Mouse (Mus musculus): ENCODE measurements around the gene Megf6. TPM values are rescaled to one million over a fixed set of nuclear protein-coding genes. Genes with fewer than 3 reads are reported as not detected.

Megf6 gene
- polyA plus RNA-seq, 1 experiment from 2014 or later, result 4.4 TPM

DNA sequence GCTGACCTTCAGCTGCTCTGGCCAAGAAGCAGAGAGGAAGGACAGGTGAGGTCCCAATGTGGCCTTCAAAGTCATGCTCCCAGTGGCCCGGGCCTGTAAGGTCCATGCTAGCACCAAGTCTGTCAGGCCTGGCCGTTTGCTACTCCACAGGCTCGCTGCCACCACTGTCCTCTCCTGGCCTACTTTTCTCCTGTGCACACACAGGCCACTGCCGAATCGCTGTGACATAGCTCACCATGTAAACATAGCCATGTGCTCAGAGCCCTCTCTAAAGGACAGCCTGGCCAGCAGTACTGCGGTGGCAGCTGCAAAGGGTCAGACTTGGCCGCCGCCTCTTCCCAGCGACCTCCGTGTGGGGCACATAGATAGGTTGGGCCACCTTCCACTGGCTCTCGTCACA, 16.4 kb upstream of the Megf6 start:
- ATAC-seq, result no peak
- TF ChIP-seq CTCF (IDR thresholded peaks at IDR 0.05; ENCODE audit: low read depth), result no peak
- no peak overlapping the region for H3K9ac ChIP-seq (ENCODE audit: low read depth, low read length)
- no peak overlapping the region for H3K4me3 ChIP-seq (ENCODE audit: low read depth, low read length)
- WGBS, result 72% methylated on average over 11 of the region's 11 CpGs
- H3K27me3 ChIP-seq (replicated peaks; ENCODE audit: control insufficient read depth, insufficient read depth, low read length), result no peaks in the 10 kb centered on the region
- H3K4me2 ChIP-seq (replicated peaks; ENCODE audit: low read depth), result no peak overlapping the region
- no peak overlapping the region for H3K27ac ChIP-seq (ENCODE audit: low read depth, low read length)
- H3K36me3 ChIP-seq (ENCODE audit: control insufficient read depth, insufficient read depth), result peaks cover 62% of the 10 kb centered on the region
- no peaks in the 10 kb centered on the region for H3K9me3 ChIP-seq (ENCODE audit: control insufficient read depth)
- H3K4me1 ChIP-seq (replicated peaks; ENCODE audit: control insufficient read depth, insufficient read depth, low read length), result no peaks in the 10 kb centered on the region

DNA sequence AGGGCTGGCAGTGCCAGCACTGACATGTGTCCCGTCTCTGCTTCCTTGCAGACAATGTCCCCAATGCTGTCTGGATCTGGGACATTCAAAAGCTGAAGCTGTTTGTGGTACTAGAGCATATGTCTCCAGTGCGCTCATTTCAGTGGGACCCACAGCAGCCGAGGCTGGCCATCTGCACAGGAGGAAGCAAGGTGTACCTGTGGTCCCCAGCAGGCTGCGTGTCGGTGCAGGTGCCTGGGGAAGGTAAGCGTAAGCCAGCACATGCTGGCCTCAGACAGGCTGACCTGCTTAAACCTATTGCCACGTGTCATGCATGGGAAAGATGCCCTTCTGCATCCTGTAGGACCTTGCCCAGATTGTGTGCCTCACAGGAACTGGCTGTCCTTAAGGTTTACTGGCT, 14.5 kb upstream of the Megf6 start:
- no peaks in the 10 kb centered on the region for H3K27me3 ChIP-seq (replicated peaks; ENCODE audit: control insufficient read depth, insufficient read depth, low read length)
- H3K27ac ChIP-seq (ENCODE audit: low read depth, low read length), result no peak overlapping the region

DNA sequence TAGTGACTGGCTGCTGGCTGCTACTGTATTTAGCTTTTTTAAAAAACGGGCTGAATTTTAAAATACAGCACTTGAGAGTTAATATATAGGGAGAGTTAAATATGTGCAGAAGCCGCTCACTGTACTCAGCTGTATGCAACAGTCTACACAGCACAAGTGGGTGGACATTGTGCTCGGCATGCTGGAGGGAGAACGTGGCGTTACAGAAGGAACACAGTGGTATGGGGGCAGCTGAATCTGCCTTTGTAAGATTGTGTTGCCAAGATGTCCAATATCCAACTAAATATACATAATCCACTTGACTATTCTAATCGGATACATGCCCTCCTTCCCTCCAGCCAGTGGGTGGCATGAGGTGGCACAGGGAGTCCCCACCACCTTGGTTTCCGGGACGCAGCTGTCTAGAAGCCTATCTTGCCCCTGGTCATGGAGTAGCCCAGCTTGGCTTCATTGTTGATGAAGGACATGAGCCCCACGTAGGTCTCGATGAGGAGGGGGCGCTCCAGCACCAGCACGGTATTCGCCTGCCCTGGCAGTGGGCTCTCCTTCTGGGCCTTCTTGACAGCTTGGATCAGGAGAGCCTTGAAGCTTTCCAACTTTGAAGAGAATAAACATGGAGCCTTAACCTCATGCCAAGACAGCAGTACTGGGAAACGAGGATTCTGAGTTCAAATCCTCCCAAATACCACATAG, 12.4 kb upstream of the Megf6 start:
- no peak for TF ChIP-seq CTCF (IDR thresholded peaks at IDR 0.05; ENCODE audit: low read depth)
- H3K4me3 ChIP-seq (ENCODE audit: low read depth, low read length), result no peak overlapping the region
- H3K4me1 ChIP-seq (replicated peaks; ENCODE audit: control insufficient read depth, insufficient read depth, low read length), result 0 out of 2 replicates have a peak, but pooled peaks cover 2% of the 10 kb centered on the region
- no peaks in the 10 kb centered on the region for H3K9me3 ChIP-seq (ENCODE audit: control insufficient read depth)
- no peak overlapping the region for H3K27ac ChIP-seq (ENCODE audit: low read depth, low read length)
- peaks cover 42% of the 10 kb centered on the region for H3K36me3 ChIP-seq (ENCODE audit: control insufficient read depth, insufficient read depth)
- no peaks in the 10 kb centered on the region for H3K27me3 ChIP-seq (replicated peaks; ENCODE audit: control insufficient read depth, insufficient read depth, low read length)
- H3K4me2 ChIP-seq (replicated peaks; ENCODE audit: low read depth), result no peak overlapping the region
- H3K9ac ChIP-seq (ENCODE audit: low read depth, low read length), result no peak overlapping the region
- ATAC-seq, result no peak
- WGBS, result 94% methylated on average over 14 of the region's 14 CpGs

More for the DNA sequence above, 14.5 kb upstream of the Megf6 start:
- Histone ChIP-seq H3K4me3 (ENCODE audit: low read depth, low read length) (no peak overlapping the region), H3K36me3 (ENCODE audit: control insufficient read depth, insufficient read depth) (peaks cover 51% of the 10 kb centered on the region), H3K4me1 (replicated peaks; ENCODE audit: control insufficient read depth, insufficient read depth, low read length) (0 out of 2 replicates have a peak, but pooled peaks cover under 1% of the 10 kb centered on the region), H3K4me2 (replicated peaks; ENCODE audit: low read depth) (no peak overlapping the region), H3K9me3 (ENCODE audit: control insufficient read depth) (no peaks in the 10 kb centered on the region), H3K9ac (ENCODE audit: low read depth, low read length) (no peak overlapping the region)
- ATAC-seq, result no peak
- TF ChIP-seq CTCF (IDR thresholded peaks at IDR 0.05; ENCODE audit: low read depth), result no peak
- WGBS, result 89% methylated on average over 7 of the region's 7 CpGs

DNA sequence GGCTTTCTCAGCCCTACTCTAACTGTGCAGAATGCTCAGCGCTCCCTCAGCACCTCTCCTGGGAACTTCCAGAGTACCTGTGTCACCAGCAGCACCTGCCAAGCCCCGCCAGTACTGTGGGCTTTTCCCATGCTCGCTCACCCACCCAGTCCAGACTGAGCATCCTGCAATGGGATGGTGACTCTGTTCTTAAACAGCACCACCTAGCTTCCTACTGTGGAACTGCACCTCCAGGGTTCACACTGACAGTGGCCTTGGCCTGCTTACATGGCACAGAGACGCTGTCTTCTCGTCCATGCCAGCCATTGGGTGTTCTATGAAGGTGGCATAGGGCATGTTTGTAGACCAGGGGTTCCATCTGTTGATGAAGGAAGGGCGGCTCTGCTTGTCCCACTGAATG, 11.5 kb upstream of the Megf6 start:
- TF ChIP-seq CTCF (IDR thresholded peaks at IDR 0.05; ENCODE audit: low read depth), result peak; percentile 97
- Histone ChIP-seq H3K4me3 (ENCODE audit: low read depth, low read length) (no peak overlapping the region), H3K4me2 (replicated peaks; ENCODE audit: low read depth) (peak overlapping the region; percentile 94), H3K36me3 (ENCODE audit: control insufficient read depth, insufficient read depth) (peaks cover 37% of the 10 kb centered on the region), H3K9me3 (ENCODE audit: control insufficient read depth) (no peaks in the 10 kb centered on the region), H3K27me3 (replicated peaks; ENCODE audit: control insufficient read depth, insufficient read depth, low read length) (no peaks in the 10 kb centered on the region), H3K4me1 (replicated peaks; ENCODE audit: control insufficient read depth, insufficient read depth, low read length) (0 out of 2 replicates have a peak, but pooled peaks cover 2% of the 10 kb centered on the region), H3K27ac (ENCODE audit: low read depth, low read length) (no peak overlapping the region), H3K9ac (ENCODE audit: low read depth, low read length) (no peak overlapping the region)
- WGBS, result 13% methylated on average over 6 of the region's 6 CpGs
- ATAC-seq, result no peak

DNA sequence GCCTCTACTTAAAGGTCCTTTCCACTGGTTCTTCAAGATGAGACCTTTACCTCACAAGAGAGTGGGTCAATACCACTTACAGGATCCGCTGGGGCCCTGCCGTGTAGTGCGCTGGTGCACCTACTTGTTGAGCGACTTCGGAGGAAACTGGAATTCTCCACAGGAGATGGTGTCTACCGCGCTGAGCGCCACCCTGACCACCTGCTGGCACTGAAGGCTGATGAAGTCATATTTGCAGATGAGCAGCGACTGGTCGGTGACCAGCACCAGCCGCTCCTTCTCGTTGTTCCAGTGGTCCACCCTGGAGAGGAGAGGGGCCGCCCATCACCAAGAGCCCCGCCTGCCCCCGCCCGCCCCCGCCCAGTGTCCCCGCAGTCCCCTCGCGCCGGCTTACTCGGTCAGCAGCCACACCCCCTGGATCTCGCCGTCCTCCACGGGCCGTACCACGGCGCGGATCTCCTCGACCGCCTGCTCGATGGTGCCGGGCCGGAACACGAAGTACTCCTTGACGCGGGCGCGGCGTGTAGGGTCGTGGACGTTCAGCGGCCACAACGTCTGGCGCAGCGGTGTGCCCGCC, 10.5 kb upstream of the Megf6 start:
- TF ChIP-seq CTCF (IDR thresholded peaks at IDR 0.05; ENCODE audit: low read depth), result no peak
- peak; percentile 35 for ATAC-seq
- no peaks in the 10 kb centered on the region for H3K9me3 ChIP-seq (ENCODE audit: control insufficient read depth)
- WGBS, result under 1% methylated on average over 44 of the region's 47 CpGs
- H3K36me3 ChIP-seq (ENCODE audit: control insufficient read depth, insufficient read depth), result peaks cover 35% of the 10 kb centered on the region
- H3K4me1 ChIP-seq (replicated peaks; ENCODE audit: control insufficient read depth, insufficient read depth, low read length), result 0 out of 2 replicates have a peak, but pooled peaks cover 2% of the 10 kb centered on the region
- peak overlapping the region; percentile 81 for H3K4me3 ChIP-seq (ENCODE audit: low read depth, low read length)
- peak overlapping the region; percentile 88 for H3K27ac ChIP-seq (ENCODE audit: low read depth, low read length)
- H3K4me2 ChIP-seq (replicated peaks; ENCODE audit: low read depth), result peak overlapping the region; percentile 94
- H3K9ac ChIP-seq (ENCODE audit: low read depth, low read length), result peak overlapping the region; percentile 79
- H3K27me3 ChIP-seq (replicated peaks; ENCODE audit: control insufficient read depth, insufficient read depth, low read length), result no peaks in the 10 kb centered on the region

DNA sequence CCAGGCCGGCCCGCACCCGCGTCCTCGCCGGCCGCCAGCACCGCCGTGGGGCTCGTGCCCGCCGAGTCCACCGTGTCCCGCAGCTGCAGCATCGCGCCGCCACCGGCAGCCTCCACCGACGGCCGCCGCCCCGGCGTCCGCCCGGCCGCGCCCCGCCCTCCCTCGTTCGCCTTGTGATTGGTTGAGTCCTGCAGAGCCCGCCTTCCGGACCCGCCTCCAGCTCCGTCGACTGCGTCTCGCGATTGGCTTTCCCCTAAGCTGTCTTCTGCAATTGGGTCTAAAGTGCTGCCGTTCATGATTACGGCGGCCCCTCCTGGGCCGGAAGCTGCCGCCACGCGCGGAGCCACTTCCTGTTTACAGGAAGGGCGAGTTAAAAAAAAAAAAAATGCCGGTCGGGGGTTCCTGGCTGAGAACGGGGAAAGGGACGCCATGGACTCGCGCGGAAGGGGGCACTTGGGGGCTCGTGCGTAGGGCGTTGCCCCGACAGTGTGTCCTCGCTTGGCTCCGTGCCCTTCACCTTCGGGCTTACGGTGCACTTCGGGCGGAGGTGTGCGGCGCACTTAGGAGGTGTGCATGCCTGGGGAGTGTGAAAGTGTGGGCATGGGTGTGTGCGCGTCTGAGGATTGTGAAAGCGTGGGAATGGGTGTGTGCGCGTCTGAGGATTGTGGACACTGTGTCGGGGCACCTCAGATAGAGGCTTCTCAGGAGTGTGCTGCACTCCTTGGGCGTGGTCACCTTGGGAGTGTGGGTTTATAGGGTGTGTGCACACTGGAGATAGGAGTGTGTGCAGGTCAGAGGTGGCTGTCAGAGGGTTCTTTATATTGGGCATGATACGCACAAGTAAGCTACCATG, 9.8 kb upstream of the Megf6 start, which contains the start of gene Tprgl:
Gene Tprgl, minus strand, starts transcription at position 129 of the 853 bp plus-strand sequence.
- under 1% methylated on average over 75 of the region's 75 CpGs for WGBS

More for the DNA sequence above, 9.8 kb upstream of the Megf6 start, which contains the start of gene Tprgl:
- peak; percentile 96 for ATAC-seq
- Histone ChIP-seq H3K4me1 (replicated peaks; ENCODE audit: control insufficient read depth, insufficient read depth, low read length) (0 out of 2 replicates have a peak, but pooled peaks cover 2% of the 10 kb centered on the region), H3K9ac (ENCODE audit: low read depth, low read length) (peak within 1 kb of the TSS; percentile 79), H3K4me2 (replicated peaks; ENCODE audit: low read depth) (peak within 1 kb of the TSS; percentile 94), H3K27ac (ENCODE audit: low read depth, low read length) (peak within 1 kb of the TSS; percentile 88), H3K4me3 (ENCODE audit: low read depth, low read length) (peak within 1 kb of the TSS; percentile 81), H3K9me3 (ENCODE audit: control insufficient read depth) (no peaks in the 10 kb centered on the region), H3K36me3 (ENCODE audit: control insufficient read depth, insufficient read depth) (peaks cover 29% of the 10 kb centered on the region), H3K27me3 (replicated peaks; ENCODE audit: control insufficient read depth, insufficient read depth, low read length) (no peaks in the 10 kb centered on the region)
- TF ChIP-seq CTCF (IDR thresholded peaks at IDR 0.05; ENCODE audit: low read depth), result no peak

All from intestine, postnatal 0 days (tissue).